Mouse (Mus musculus): ENCODE measurements around the gene Ptprr. TPM values are rescaled to one million over a fixed set of nuclear protein-coding genes. Genes with fewer than 3 reads are reported as not detected.

Gene Ptprr
- total and polyA plus RNA-seq, 2 experiments from 2014 or later: 0.31 to 0.75 TPM

DNA sequence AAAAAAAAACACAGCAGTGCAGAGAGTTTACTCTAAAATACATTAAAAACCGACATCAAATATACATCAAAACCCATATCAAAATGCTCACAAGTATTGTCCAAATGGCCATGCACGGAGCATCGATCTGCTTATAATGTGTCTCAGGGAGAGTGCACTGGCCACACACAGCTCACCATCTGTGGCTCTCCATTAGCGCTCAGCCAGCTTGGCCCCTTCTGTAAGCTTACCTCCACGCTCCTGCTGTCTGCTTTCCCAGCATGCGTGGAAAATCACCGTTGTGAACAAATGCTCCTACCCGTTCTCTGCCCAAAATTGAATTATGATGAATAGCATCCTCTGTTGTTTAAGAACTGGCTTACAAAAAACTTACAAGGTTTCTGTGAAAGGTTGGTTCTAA lies 16.2 kb upstream of the Ptprr start:
- TF ChIP-seq EP300 (IDR thresholded peaks at IDR 0.05; ENCODE audit: low read depth) (no peak), CTCF (IDR thresholded peaks at IDR 0.05; ENCODE audit: low read depth) (no peak)
- H3K4me2 ChIP-seq (ENCODE audit: low read depth, low read length): no peak overlapping the region
- ATAC-seq (ENCODE audit: insufficient read depth, low read depth) (no peak), DNase-seq (ENCODE audit: low spot score) (no peak)
- no peaks in the 10 kb centered on the region for H3K4me1 ChIP-seq (ENCODE audit: control insufficient read depth, insufficient read depth)
- no peaks in the 10 kb centered on the region for H3K36me3 ChIP-seq (replicated peaks; ENCODE audit: control insufficient read depth, insufficient read depth, low read length)
- H3K27ac ChIP-seq (ENCODE audit: low read depth): no peak overlapping the region
- 73% methylated on average over 8 of the region's 8 CpGs for whole genome bisulfite sequencing
- no peaks in the 10 kb centered on the region for H3K27me3 ChIP-seq (ENCODE audit: control insufficient read depth, insufficient read depth, low read length)
- H3K4me3 ChIP-seq (ENCODE audit: low read depth, low read length): no peak overlapping the region
- H3K9me3 ChIP-seq (replicated peaks; ENCODE audit: control insufficient read depth, low read length): no peaks in the 10 kb centered on the region
- H3K9ac ChIP-seq (replicated peaks; ENCODE audit: low read depth, low read length): no peak overlapping the region

GRCm38 (mm10) chr10:116006675-116007074 lies 11.3 kb upstream of the Ptprr start:
- Histone ChIP-seq H3K36me3 (replicated peaks; ENCODE audit: control insufficient read depth, insufficient read depth, low read length) (no peaks in the 10 kb centered on the region), H3K27me3 (ENCODE audit: control insufficient read depth, insufficient read depth, low read length) (no peaks in the 10 kb centered on the region), H3K4me1 (ENCODE audit: control insufficient read depth, insufficient read depth) (no peaks in the 10 kb centered on the region), H3K4me2 (ENCODE audit: low read depth, low read length) (no peak overlapping the region), H3K4me3 (ENCODE audit: low read depth, low read length) (no peak overlapping the region), H3K9me3 (replicated peaks; ENCODE audit: control insufficient read depth, low read length) (no peaks in the 10 kb centered on the region), H3K9ac (replicated peaks; ENCODE audit: low read depth, low read length) (no peak overlapping the region), H3K27ac (ENCODE audit: low read depth) (no peak overlapping the region)
- 52% methylated on average over 6 of the region's 6 CpGs for WGBS
- DNase-seq (ENCODE audit: low spot score) (no peak), ATAC-seq (ENCODE audit: insufficient read depth, low read depth) (no peak)
- no peak for TF ChIP-seq CTCF (IDR thresholded peaks at IDR 0.05; ENCODE audit: low read depth)
- TF ChIP-seq EP300 (IDR thresholded peaks at IDR 0.05; ENCODE audit: low read depth): no peak

GRCm38 (mm10) chr10:116018480-116018891 lies 473 bp downstream of the Ptprr start:
- TF ChIP-seq CTCF (IDR thresholded peaks at IDR 0.05; ENCODE audit: low read depth) (no peak), EP300 (IDR thresholded peaks at IDR 0.05; ENCODE audit: low read depth) (no peak)
- peak overlapping the region; percentile 53 for H3K4me2 ChIP-seq (ENCODE audit: low read depth, low read length)
- no peak for DNase-seq (ENCODE audit: low spot score)
- no peak overlapping the region for H3K9ac ChIP-seq (replicated peaks; ENCODE audit: low read depth, low read length)
- H3K27me3 ChIP-seq (ENCODE audit: control insufficient read depth, insufficient read depth, low read length): peaks cover 16% of the 10 kb centered on the region
- H3K9me3 ChIP-seq (replicated peaks; ENCODE audit: control insufficient read depth, low read length): no peaks in the 10 kb centered on the region
- H3K27ac ChIP-seq (ENCODE audit: low read depth): no peak overlapping the region
- H3K4me3 ChIP-seq (ENCODE audit: low read depth, low read length): peak overlapping the region; percentile 28
- H3K4me1 ChIP-seq (ENCODE audit: control insufficient read depth, insufficient read depth): 0 out of 2 replicates have a peak, but pooled peaks cover 4% of the 10 kb centered on the region
- no peak for ATAC-seq (ENCODE audit: insufficient read depth, low read depth)
- 2% methylated on average over 17 of the region's 17 CpGs for WGBS
- no peaks in the 10 kb centered on the region for H3K36me3 ChIP-seq (replicated peaks; ENCODE audit: control insufficient read depth, insufficient read depth, low read length)

GRCm38 (mm10) chr10:116019086-116019860 lies 1.3 kb downstream of the Ptprr start:
- H3K9ac ChIP-seq (replicated peaks; ENCODE audit: low read depth, low read length): no peak overlapping the region
- 10% methylated on average over 20 of the region's 20 CpGs for WGBS
- peak; percentile 47 for DNase-seq (ENCODE audit: low spot score)
- H3K4me2 ChIP-seq (ENCODE audit: low read depth, low read length): no peak overlapping the region
- no peaks in the 10 kb centered on the region for H3K9me3 ChIP-seq (replicated peaks; ENCODE audit: control insufficient read depth, low read length)
- H3K4me3 ChIP-seq (ENCODE audit: low read depth, low read length): no peak overlapping the region
- H3K27me3 ChIP-seq (ENCODE audit: control insufficient read depth, insufficient read depth, low read length): peaks cover 16% of the 10 kb centered on the region
- TF ChIP-seq EP300 (IDR thresholded peaks at IDR 0.05; ENCODE audit: low read depth) (no peak), CTCF (IDR thresholded peaks at IDR 0.05; ENCODE audit: low read depth) (no peak)
- no peak overlapping the region for H3K27ac ChIP-seq (ENCODE audit: low read depth)
- 0 out of 2 replicates have a peak, but pooled peaks cover 4% of the 10 kb centered on the region for H3K4me1 ChIP-seq (ENCODE audit: control insufficient read depth, insufficient read depth)
- no peaks in the 10 kb centered on the region for H3K36me3 ChIP-seq (replicated peaks; ENCODE audit: control insufficient read depth, insufficient read depth, low read length)
- ATAC-seq (ENCODE audit: insufficient read depth, low read depth): no peak; the same call in 1 of the 2 replicates

- ATAC-seq (ENCODE audit: insufficient read depth, low read depth) (no peak), DNase-seq (ENCODE audit: low spot score) (no peak)
- Histone ChIP-seq H3K9ac (replicated peaks; ENCODE audit: low read depth, low read length) (no peak overlapping the region), H3K27ac (ENCODE audit: low read depth) (no peak overlapping the region), H3K4me3 (ENCODE audit: low read depth, low read length) (no peak overlapping the region), H3K36me3 (replicated peaks; ENCODE audit: control insufficient read depth, insufficient read depth, low read length) (no peaks in the 10 kb centered on the region), H3K4me2 (ENCODE audit: low read depth, low read length) (no peak overlapping the region), H3K27me3 (ENCODE audit: control insufficient read depth, insufficient read depth, low read length) (peaks cover 16% of the 10 kb centered on the region), H3K9me3 (replicated peaks; ENCODE audit: control insufficient read depth, low read length) (no peaks in the 10 kb centered on the region), H3K4me1 (ENCODE audit: control insufficient read depth, insufficient read depth) (0 out of 2 replicates have a peak, but pooled peaks cover 4% of the 10 kb centered on the region)
- 60% methylated on average over 3 of the region's 3 CpGs for WGBS
- TF ChIP-seq CTCF (IDR thresholded peaks at IDR 0.05; ENCODE audit: low read depth): no peak
- TF ChIP-seq EP300 (IDR thresholded peaks at IDR 0.05; ENCODE audit: low read depth): no peak
Observed at GRCm38 (mm10) chr10:116021081-116021480, 3.1 kb downstream of the Ptprr start.

Data from heart, postnatal 0 days (tissue).